ENCODE assay signal across 9 mouse cellular contexts in genomic region chr1:127676516-127677099, GRCm38 (mm10). TPM values are rescaled to one million over a fixed set of nuclear protein-coding genes. Genes with fewer than 3 reads are reported as not detected.
DNase-seq lines count a peak whose midpoint lies in the region; ATAC-seq lines count a peak whose summit lies in the region.
"Had no signal": no experiment of that assay in that cellular context is flagged by ENCODE, and none has a peak within 500 bp of the region (broad histone marks: within the 10 kb centered on the region; RNA-seq: fewer than 3 reads in every experiment).

No protein-coding gene starts in this region.

- 7% methylated on average over 23 of the region's 25 CpGs for WGBS in kidney, embryonic 14.5 days
- 4% methylated on average over 25 of the region's 25 CpGs for WGBS in neural tube, embryonic 12.5 days

- no peak for ATAC-seq in kidney, embryonic 14.5 days (ENCODE audit: low FRiP score, low TSS enrichment)
- no peak for ATAC-seq in neural tube, embryonic 12.5 days (ENCODE audit: low FRiP score, low read depth)
- no peak for ATAC-seq in frontal cortex, adult (ENCODE audit: low TSS enrichment)

- no peak overlapping the region for H3K9ac ChIP-seq in kidney, embryonic 14.5 days (ENCODE audit: low read depth, low read length)
- H3K9ac ChIP-seq in neural tube, embryonic 12.5 days: peak overlapping the region; percentile 73

- H3K4me1 ChIP-seq in kidney, embryonic 14.5 days (ENCODE audit: control insufficient read depth, insufficient read depth, low read length): peaks cover 5% of the 10 kb centered on the region; the same call in 1 of the 2 replicates
- peaks cover 14% of the 10 kb centered on the region for H3K4me1 ChIP-seq in neural tube, embryonic 12.5 days

- no peak overlapping the region for H3K27ac ChIP-seq in kidney, embryonic 14.5 days (ENCODE audit: low read depth, low read length)
- no peak overlapping the region for H3K27ac ChIP-seq in neural tube, embryonic 12.5 days

- peak overlapping the region; percentile 97 for H3K4me2 ChIP-seq in kidney, embryonic 14.5 days (replicated peaks; ENCODE audit: low read depth, low read length)
- peak overlapping the region; percentile 83 for H3K4me2 ChIP-seq in neural tube, embryonic 12.5 days (replicated peaks)

- H3K36me3 ChIP-seq in kidney, embryonic 14.5 days (ENCODE audit: control insufficient read depth, insufficient read depth, low read length): no peaks in the 10 kb centered on the region
- H3K36me3 ChIP-seq in neural tube, embryonic 12.5 days: no peaks in the 10 kb centered on the region

- H3K4me3 ChIP-seq in kidney, embryonic 14.5 days (ENCODE audit: low read length): peak overlapping the region; percentile 50
- peak overlapping the region; percentile 59 for H3K4me3 ChIP-seq in neural tube, embryonic 12.5 days

- peaks cover 2% of the 10 kb centered on the region; the same call in 1 of the 2 replicates for H3K9me3 ChIP-seq in kidney, embryonic 14.5 days (ENCODE audit: control insufficient read depth, low read length)
- H3K9me3 ChIP-seq in neural tube, embryonic 12.5 days: no peaks in the 10 kb centered on the region

- DNase-seq in kidney, postnatal 4 days: no peak
- DNase-seq in cerebellum, postnatal 14 days: peak; percentile 32 to 52
- DNase-seq in induced T-regulatory cell, adult 2 months (ENCODE audit: low read depth): peak; percentile 16
- no peak for DNase-seq in T-cell, adult 2 months (ENCODE audit: low spot score)
- DNase-seq in left cerebral cortex, adult 11 months (ENCODE audit: low spot score): no peak
- DNase-seq: layer of hippocampus, adult 9-11 months had no signal

- H3K27me3 ChIP-seq in kidney, embryonic 14.5 days (ENCODE audit: control insufficient read depth, insufficient read depth, low read length): peaks cover 66% of the 10 kb centered on the region
- peaks cover 82% of the 10 kb centered on the region for H3K27me3 ChIP-seq in neural tube, embryonic 12.5 days (replicated peaks)

RNA-seq across cellular contexts. Expression of gene Tmem163, which starts 2.7 kb away (rescaled TPM):
- polyA plus RNA-seq in kidney, embryonic 14.5 days (2014; fragmentation: Nextera tagmentation; extraction: Ambion mirVana): 0.59 and 0.62 TPM in 2 replicates
- polyA plus RNA-seq in neural tube, embryonic 12.5 days (2016; fragmentation: Nextera tagmentation; extraction: Ambion mirVana): 44.2 and 46.8 TPM in 2 replicates

RNA-seq across cellular contexts. Expression of gene Acmsd, which starts 52.6 kb away (rescaled TPM):
- polyA plus RNA-seq in kidney, embryonic 14.5 days (2014; fragmentation: Nextera tagmentation; extraction: Ambion mirVana): not detected in 2 replicates
- polyA plus RNA-seq in neural tube, embryonic 12.5 days (2016; fragmentation: Nextera tagmentation; extraction: Ambion mirVana): not detected in 2 replicates

Comparison
In these comparisons a context has a peak if more than half of its experiments do, and no peak if none do; other contexts are left out.
1. DNase-seq: peak in cerebellum, postnatal 14 days (2 of 2) and induced T-regulatory cell, adult 2 months (single experiment); none in kidney, postnatal 4 days (0 of 2), T-cell, adult 2 months (single experiment) and left cerebral cortex, adult 11 months (single experiment).
2. RNA of gene Tmem163, which starts 2.7 kb away (polyA plus RNA-seq): 44.2 to 46.8 TPM in neural tube, embryonic 12.5 days; 0.59 to 0.62 TPM in kidney, embryonic 14.5 days; every median in the first group is over 10 times any median in the second.